Mouse (Mus musculus) lung, embryonic 14.5 days (tissue): ENCODE measurements around the gene Atg9a. TPM values are rescaled to one million over a fixed set of nuclear protein-coding genes. Genes with fewer than 3 reads are reported as not detected.

Experiments
- ATAC-seq: fragments of 200-750 bp; cut with Nextera tagmentation; 2 replicates; pipeline ENCODE4 v1.8.0; 2017; ENCODE audit warnings: mild to moderate bottlenecking, moderate TSS enrichment, moderate library complexity; ENCODE audit not compliant: insufficient read depth
- DNase-seq: peaks from one replicate; pipeline ENCODE4 v3.0.0-alpha.2; 2015
- H3K27ac ChIP-seq: fragments of 300-500 bp; sonication (generic); 2 replicates; pipeline ENCODE4 v1.5.1; 2014; ENCODE audit warnings: low read depth, mild to moderate bottlenecking, moderate library complexity
- H3K27me3 ChIP-seq: fragments of 300-500 bp; sonication (generic); 2 replicates; pipeline ENCODE4 v1.6.1; 2014; ENCODE audit warnings: low read length, control low read depth; ENCODE audit not compliant: insufficient read depth
- H3K36me3 ChIP-seq: fragments of 300-500 bp; sonication (generic); 2 replicates; pipeline ENCODE4 v1.6.1; 2014; ENCODE audit warnings: control low read depth; ENCODE audit not compliant: insufficient read depth
- H3K4me1 ChIP-seq: fragments of 300-500 bp; sonication (generic); 2 replicates; pipeline ENCODE4 v1.6.1; 2014; ENCODE audit warnings: antibody characterized with exemption, control low read depth; ENCODE audit not compliant: insufficient read depth
- H3K4me2 ChIP-seq: fragments of 300-500 bp; sonication (generic); 2 replicates; pipeline ENCODE4 v1.6.1; 2014; ENCODE audit warnings: mild to moderate bottlenecking
- H3K4me3 ChIP-seq: fragments of 300-500 bp; sonication (generic); 2 replicates; pipeline ENCODE4 v1.5.1; 2014; ENCODE audit warnings: low read depth, low read length
- H3K9ac ChIP-seq: fragments of 300-500 bp; sonication (generic); 2 replicates; pipeline ENCODE4 v1.6.1; 2014
- H3K9me3 ChIP-seq: fragments of 300-500 bp; sonication (generic); 2 replicates; pipeline ENCODE4 v1.6.1; 2016; ENCODE audit warnings: low read depth, low read length, control low read depth
- CTCF ChIP-seq: IDR thresholded peaks from 2 replicates; pipeline ENCODE4 v1.5.1; 2016; ENCODE audit warnings: antibody characterized with exemption, low read depth
- WGBS: fragments of 180-500 bp; shearing (Covaris S2); extraction: QIAGEN DNeasy Blood & Tissue Kit; methylation state at CpG from one replicate; pipeline ENCODE4 v1.1.7; 2014; 5-methylcytosine and 5-hydroxymethylcytosine counted together
- polyA plus RNA-seq: library from polyadenylated mRNA; unstranded; fragments of >200 nt; fragmentation: Nextera tagmentation; extraction: Ambion mirVana; gene quantifications from 2 replicates; pipeline ENCODE4 v1.2.1, GENCODE M21; 2014

Gene Atg9a
- polyA plus RNA-seq, 1 experiment from 2014 or later = 27.5 TPM

DNA sequence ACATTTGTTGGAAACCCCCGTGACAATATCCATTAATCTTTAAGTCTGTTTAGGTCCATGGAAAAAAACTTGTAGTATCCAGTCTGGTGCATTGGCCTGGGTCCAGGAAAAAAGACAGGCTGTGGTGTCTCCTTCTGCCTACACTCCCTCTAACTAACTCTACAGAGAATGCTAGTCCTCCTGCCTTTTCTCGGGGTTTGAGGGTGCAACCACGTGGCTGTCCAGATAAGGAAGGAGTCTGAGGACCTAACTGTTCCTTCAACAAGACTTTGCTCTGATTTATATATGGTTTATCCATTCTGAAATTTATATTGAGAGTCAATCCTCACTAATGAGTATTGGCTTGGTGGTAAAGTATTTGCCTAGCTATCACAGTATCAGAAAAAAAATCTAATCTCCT, 36.2 kb downstream of the Atg9a start:
- TF ChIP-seq CTCF = no peak
- Histone ChIP-seq H3K27ac (no peak overlapping the region), H3K4me1 (no peaks in the 10 kb centered on the region), H3K9me3 (no peaks in the 10 kb centered on the region), H3K36me3 (no peaks in the 10 kb centered on the region), H3K27me3 (no peaks in the 10 kb centered on the region), H3K4me3 (no peak overlapping the region), H3K9ac (no peak overlapping the region), H3K4me2 (no peak overlapping the region)
- WGBS = 32% methylated on average over 3 of the region's 3 CpGs
- ATAC-seq (no peak), DNase-seq (no peak)

DNA sequence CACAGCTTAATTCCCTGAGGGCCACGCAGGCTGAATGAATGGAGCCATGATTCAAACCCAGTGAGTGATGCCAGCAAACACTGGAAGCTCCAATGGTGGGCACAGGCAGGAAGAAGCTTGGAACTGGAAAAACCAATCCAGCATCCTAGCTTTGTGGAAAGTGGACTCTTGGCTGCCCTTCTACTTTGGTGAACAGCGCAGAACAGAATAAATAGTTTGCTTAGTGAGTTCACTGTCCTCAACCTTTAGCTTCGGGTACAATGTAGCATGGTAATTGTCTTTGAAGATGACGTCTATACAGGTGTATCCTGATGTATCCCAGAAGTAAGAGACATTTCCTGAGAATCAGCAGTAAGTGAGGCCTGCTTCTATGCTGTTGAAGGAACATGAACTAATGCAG, 43.3 kb downstream of the Atg9a start:
- no peak overlapping the region for H3K9ac ChIP-seq
- ATAC-seq = no peak
- H3K4me2 ChIP-seq = no peak overlapping the region
- H3K4me3 ChIP-seq = no peak overlapping the region
- no peaks in the 10 kb centered on the region for H3K27me3 ChIP-seq
- peaks cover 51% of the 10 kb centered on the region for H3K36me3 ChIP-seq
- no peak for DNase-seq
- TF ChIP-seq CTCF = no peak
- H3K4me1 ChIP-seq = no peaks in the 10 kb centered on the region
- 81% methylated on average over 4 of the region's 4 CpGs for WGBS
- H3K9me3 ChIP-seq = no peaks in the 10 kb centered on the region
- H3K27ac ChIP-seq = no peak overlapping the region

DNA sequence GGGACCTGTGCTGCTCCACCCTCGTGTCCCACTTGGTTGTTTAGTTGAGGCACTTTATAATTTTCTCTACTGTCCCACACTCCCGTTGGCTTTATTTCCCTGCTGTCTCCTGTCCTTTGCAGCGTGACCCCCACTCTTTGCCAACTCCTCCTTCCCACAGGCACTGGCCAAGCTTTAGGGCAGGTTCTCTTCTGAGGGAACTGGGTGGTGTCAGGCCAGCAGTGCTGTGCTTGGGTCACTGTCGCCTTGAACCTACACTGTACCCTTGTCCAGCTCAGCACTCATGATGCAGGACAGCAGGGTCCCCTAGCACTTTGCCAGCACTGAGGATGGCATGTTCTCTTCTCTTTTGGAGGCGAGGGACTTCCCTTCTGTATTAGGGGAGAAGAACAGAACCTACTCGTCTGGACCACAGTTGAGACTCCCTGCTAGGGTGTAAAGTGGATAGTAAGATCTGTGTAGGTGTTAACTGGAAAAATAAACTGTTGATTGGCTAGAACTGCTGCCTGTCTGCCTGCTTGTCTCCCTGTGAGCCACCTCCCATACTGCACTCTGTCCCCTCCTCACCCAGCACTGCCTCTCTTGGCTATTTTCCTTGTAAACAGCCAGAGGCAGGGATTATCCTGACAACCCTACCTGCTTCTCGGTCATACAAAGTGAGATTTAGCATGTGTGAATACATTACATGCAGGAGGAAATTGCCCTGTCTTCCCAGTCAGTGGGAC, 44.4 kb downstream of the Atg9a start:
- WGBS = 70% methylated on average over 7 of the region's 7 CpGs
- no peak for ATAC-seq

DNA sequence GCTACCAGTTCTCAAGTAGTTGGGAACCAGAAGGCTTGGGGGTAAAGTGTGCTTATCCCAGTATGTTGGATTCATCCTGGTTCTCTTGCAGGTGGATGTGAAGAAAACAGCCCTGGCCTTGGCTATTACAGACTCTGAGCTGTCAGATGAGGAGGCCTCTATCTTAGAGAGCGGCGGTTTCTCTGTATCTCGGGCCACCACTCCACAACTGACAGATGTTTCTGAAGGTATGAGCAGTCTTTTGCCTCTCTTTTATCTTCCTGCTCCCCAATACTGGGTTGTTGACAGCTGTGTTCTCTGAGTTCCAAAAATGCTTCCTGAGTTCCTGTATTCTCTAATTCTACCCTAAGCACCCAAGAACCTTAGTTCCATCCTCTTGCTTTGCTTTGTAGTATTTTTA, 46.4 kb downstream of the Atg9a start:
- ATAC-seq = no peak

More for the DNA sequence above, 44.4 kb downstream of the Atg9a start:
- no peaks in the 10 kb centered on the region for H3K9me3 ChIP-seq
- no peak overlapping the region for H3K27ac ChIP-seq
- H3K4me2 ChIP-seq = no peak overlapping the region
- no peak for TF ChIP-seq CTCF
- no peak for DNase-seq
- no peak overlapping the region for H3K4me3 ChIP-seq
- no peaks in the 10 kb centered on the region for H3K27me3 ChIP-seq
- no peak overlapping the region for H3K9ac ChIP-seq
- H3K4me1 ChIP-seq = no peaks in the 10 kb centered on the region
- peaks cover 51% of the 10 kb centered on the region for H3K36me3 ChIP-seq

DNA sequence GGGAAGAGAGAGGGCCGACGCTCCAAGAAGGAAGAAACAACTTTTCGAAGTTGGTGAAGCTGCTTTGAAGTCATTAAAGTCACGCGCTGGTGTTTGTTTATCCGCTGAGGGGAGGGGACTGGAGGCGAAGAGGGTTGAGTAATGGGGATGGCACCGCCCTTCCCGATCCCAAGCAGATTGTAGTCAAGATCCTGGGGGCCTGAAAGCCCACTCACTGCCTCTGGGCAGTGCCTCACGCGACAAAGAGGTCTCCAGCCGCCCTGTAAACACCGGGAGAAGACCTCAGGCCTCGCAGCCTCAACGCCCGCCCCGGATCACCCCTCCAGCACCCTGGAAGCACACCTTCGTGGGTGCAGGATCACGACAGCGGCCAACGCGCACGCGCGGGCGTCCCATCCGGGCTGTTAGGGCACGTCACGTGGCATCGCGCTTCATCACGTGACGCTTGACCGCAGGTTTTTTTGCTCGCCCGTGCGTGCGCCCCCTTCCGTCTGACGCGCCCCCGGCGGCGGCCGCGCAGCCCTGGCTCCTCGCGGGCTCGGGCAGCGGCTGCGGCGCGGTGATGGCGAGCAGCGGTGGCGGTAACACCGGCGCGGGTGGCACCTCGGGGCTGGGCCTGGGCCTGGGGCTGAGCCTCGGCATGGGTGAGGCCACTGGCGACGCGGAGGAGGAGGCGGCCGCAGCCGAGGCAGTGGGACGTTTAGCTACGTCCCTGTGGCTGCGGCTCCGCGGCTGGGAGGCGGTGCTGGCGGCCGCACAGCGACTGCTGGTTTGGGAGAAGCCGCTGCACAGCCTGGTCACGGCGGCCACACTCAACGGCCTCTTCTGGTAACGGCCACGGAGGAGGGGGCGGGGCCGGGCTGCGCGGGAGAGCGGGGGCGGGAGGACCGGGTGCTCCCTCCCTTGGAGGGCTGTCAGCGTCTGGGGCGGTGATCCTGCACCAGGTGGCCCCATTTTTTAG, 49.4 kb downstream of the Atg9a start, which contains the start of the genes Cnppd1 and Retreg2:
Gene Cnppd1, minus strand, starts transcription at position 411 of the 961 bp plus-strand sequence.
Gene Retreg2, plus strand, starts transcription at position 478 of the 961 bp plus-strand sequence.
- Histone ChIP-seq H3K27me3 (no peaks in the 10 kb centered on the region), H3K4me3 (peak within 1 kb of the TSS; percentile 83), H3K9ac (peak within 1 kb of the TSS; percentile 85), H3K9me3 (no peaks in the 10 kb centered on the region), H3K27ac (peak within 1 kb of the TSS; percentile 96), H3K4me2 (peak within 1 kb of the TSS; percentile 93), H3K4me1 (no peaks in the 10 kb centered on the region), H3K36me3 (peaks cover 61% of the 10 kb centered on the region)
- peak; percentile 65 for TF ChIP-seq CTCF
- under 1% methylated on average over 91 of the region's 91 CpGs for WGBS
- peak; percentile 86 for ATAC-seq
- DNase-seq = peak; percentile 98

More for the DNA sequence above, 46.4 kb downstream of the Atg9a start:
- Histone ChIP-seq H3K9me3 (no peaks in the 10 kb centered on the region), H3K27me3 (no peaks in the 10 kb centered on the region), H3K36me3 (peaks cover 51% of the 10 kb centered on the region), H3K4me3 (no peak overlapping the region), H3K4me1 (no peaks in the 10 kb centered on the region), H3K9ac (no peak overlapping the region), H3K27ac (no peak overlapping the region), H3K4me2 (no peak overlapping the region)
- 81% methylated on average over 3 of the region's 3 CpGs for WGBS
- DNase-seq = no peak
- no peak for TF ChIP-seq CTCF

DNA sequence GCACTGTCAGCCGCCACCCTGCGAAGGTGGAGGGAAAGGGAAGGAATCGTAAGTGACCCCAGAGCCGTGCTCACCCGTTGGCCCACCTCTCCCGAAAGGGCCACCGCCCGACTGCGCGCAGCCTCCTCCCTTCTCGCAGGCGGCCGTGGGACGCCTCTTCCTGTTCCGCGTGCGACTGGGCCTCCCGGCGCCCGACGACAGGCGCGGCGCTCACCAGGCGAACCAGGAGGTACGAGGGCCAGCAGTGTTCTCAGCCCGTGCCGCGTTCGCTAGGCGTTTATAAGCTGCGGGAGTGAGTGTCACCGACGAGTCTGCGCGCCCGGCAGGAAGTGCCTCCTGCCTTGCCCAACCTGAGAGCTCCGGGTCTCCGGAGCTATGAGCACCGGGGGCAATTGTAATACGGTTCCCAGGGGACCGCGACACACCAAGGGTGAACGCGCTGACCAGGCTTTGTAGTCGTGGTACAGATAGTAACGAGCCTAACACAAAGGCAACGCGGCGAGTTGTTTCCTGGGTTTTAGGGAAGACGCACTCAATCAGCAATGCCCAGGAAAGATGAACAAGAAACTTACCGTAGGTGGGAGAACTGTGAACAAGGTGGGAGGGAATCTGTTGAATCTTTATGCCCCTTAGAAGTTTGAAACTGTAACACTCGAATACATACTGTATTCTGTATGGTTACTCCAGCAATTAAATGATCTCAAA, 50.4 kb downstream of the Atg9a start:
- H3K9me3 ChIP-seq = no peaks in the 10 kb centered on the region
- peak overlapping the region; percentile 96 for H3K27ac ChIP-seq
- H3K4me2 ChIP-seq = peak overlapping the region; percentile 93
- ATAC-seq (peak; percentile 33), DNase-seq (peak; percentile 68)
- peaks cover 63% of the 10 kb centered on the region for H3K36me3 ChIP-seq
- H3K4me1 ChIP-seq = no peaks in the 10 kb centered on the region
- H3K9ac ChIP-seq = peak overlapping the region; percentile 85
- H3K27me3 ChIP-seq = no peaks in the 10 kb centered on the region
- under 1% methylated on average over 51 of the region's 53 CpGs for WGBS
- no peak for TF ChIP-seq CTCF
- H3K4me3 ChIP-seq = peak overlapping the region; percentile 83
